In the genomic region with DNA sequence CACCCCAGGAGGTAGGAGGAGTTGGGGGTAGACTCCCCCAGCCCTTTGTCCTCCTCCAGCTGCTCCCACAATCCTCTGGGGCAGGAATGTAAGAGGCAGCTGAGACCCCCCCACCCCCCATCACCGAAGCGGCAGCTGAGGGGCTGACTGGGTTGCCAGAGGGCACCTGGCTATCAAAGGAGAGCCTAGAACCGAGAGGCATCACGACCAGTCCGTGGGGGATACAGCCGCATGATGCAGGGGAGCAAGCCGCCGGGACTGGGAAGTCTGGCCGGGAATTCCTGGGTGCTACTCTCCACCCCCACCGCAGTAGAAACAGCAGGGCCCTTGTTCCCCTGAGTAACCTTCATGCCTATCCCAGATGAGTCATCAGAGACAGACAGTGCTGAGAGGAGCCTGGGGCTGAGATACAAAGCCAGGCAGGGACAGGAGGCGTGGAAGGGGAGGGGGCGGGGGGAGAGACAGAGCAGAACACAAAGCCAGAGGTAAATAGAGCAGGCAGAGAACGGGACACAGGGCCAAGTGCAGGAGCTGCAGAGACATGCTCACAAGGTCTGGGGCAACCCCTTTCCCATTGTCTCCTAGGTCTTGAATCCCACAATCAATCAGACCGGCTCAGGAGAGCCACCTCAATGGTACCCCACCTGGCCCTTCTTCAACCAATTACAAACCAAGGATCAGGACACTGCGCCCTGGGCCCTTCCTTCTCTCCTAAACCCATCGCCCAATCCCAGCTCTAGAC, we compare ENCODE assay signal across 8 mouse cellular contexts. TPM values are rescaled to one million over a fixed set of nuclear protein-coding genes. Genes with fewer than 3 reads are reported as not detected.
DNase-seq lines count a peak whose midpoint lies in the region; ATAC-seq and TF ChIP-seq lines count a peak whose summit lies in the region.

No protein-coding gene starts in this region.

- no peaks in the 10 kb centered on the region for H3K27me3 ChIP-seq in stomach, postnatal 0 days (ENCODE audit: control insufficient read depth, insufficient read depth, low read length)

- TF ChIP-seq CTCF in stomach, postnatal 0 days (IDR thresholded peaks at IDR 0.05; ENCODE audit: low read depth) = no peak

- peak; percentile 78 for DNase-seq in right cerebral cortex, adult 18-20 months
- no peak for DNase-seq in right cerebral cortex, postnatal 36 days (ENCODE audit: low spot score in 2 of 2)
- peak; percentile 55 for DNase-seq in cerebellum, adult 8-10 months
- DNase-seq in gonadal fat pad, adult 2 months (ENCODE audit: low read depth) = peak; percentile 93
- peak; percentile 56 for DNase-seq in kidney, postnatal 10 days
- DNase-seq in mesoderm, embryonic 11.5 days (ENCODE audit: low read depth, low spot score) = peak; percentile 77
- DNase-seq in stomach, postnatal 0 days (ENCODE audit: low spot score) = peak; percentile 64
- DNase-seq in spleen, postnatal 10 days (ENCODE audit: low spot score in 2 of 2) = no peak

- no peak for TF ChIP-seq EP300 in stomach, postnatal 0 days (optimal IDR thresholded peaks at IDR 0.05)

- H3K4me1 ChIP-seq in stomach, postnatal 0 days (replicated peaks; ENCODE audit: control insufficient read depth, insufficient read depth) = peaks cover 5% of the 10 kb centered on the region; the same call in 1 of the 2 replicates

- H3K9me3 ChIP-seq in stomach, postnatal 0 days (ENCODE audit: control insufficient read depth, low read length) = no peaks in the 10 kb centered on the region

- peak overlapping the region; percentile 59 for H3K9ac ChIP-seq in stomach, postnatal 0 days (ENCODE audit: low read length)

- H3K4me3 ChIP-seq in stomach, postnatal 0 days (ENCODE audit: low read depth, low read length) = peak overlapping the region; percentile 29

- H3K36me3 ChIP-seq in stomach, postnatal 0 days (ENCODE audit: control insufficient read depth, insufficient read depth, low read length) = peaks cover 7% of the 10 kb centered on the region

- 4% methylated on average over 15 of the region's 16 CpGs for WGBS in stomach, postnatal 0 days

- peak overlapping the region; percentile 67 for H3K4me2 ChIP-seq in stomach, postnatal 0 days (replicated peaks; ENCODE audit: low read depth)

- H3K27ac ChIP-seq in stomach, postnatal 0 days (replicated peaks) = peak overlapping the region; percentile 85

- ATAC-seq in stomach, postnatal 0 days (ENCODE audit: low FRiP score, low TSS enrichment) = peak; percentile 36

RNA-seq across cellular contexts. Expression of a gene that starts 6.5 kb away (rescaled TPM):
- 53.2 and 61.8 TPM in 2 replicates for polyA plus RNA-seq in gonadal fat pad, adult 2 months (2012; rRNA removed)
- polyA plus RNA-seq in stomach, postnatal 0 days (2015; fragmentation: Nextera tagmentation; extraction: Ambion mirVana) = 50.8 TPM in 2 replicates

RNA-seq across cellular contexts. Expression of a gene that starts 24.4 kb away (rescaled TPM):
- polyA plus RNA-seq in gonadal fat pad, adult 2 months (2012; rRNA removed) = 20.0 and 24.3 TPM in 2 replicates
- polyA plus RNA-seq in stomach, postnatal 0 days (2015; fragmentation: Nextera tagmentation; extraction: Ambion mirVana) = 20.7 and 20.8 TPM in 2 replicates

RNA-seq across cellular contexts. Expression of a gene that starts 30.5 kb away (rescaled TPM):
- 16.6 and 21.5 TPM in 2 replicates for polyA plus RNA-seq in gonadal fat pad, adult 2 months (2012; rRNA removed)
- 10.3 and 10.6 TPM in 2 replicates for polyA plus RNA-seq in stomach, postnatal 0 days (2015; fragmentation: Nextera tagmentation; extraction: Ambion mirVana)

RNA-seq across cellular contexts. Expression of a gene that starts 54.4 kb away (rescaled TPM):
- not detected in 2 replicates for polyA plus RNA-seq in gonadal fat pad, adult 2 months (2012; rRNA removed)
- polyA plus RNA-seq in stomach, postnatal 0 days (2015; fragmentation: Nextera tagmentation; extraction: Ambion mirVana) = 768 and 930 TPM in 2 replicates

Comparison
In these comparisons a context has a peak if more than half of its experiments do, and no peak if none do; other contexts are left out.
1. DNase-seq: peak in right cerebral cortex, adult 18-20 months (single experiment), cerebellum, adult 8-10 months (single experiment), gonadal fat pad, adult 2 months (single experiment), kidney, postnatal 10 days (single experiment), mesoderm, embryonic 11.5 days (single experiment) and stomach, postnatal 0 days (single experiment); none in right cerebral cortex, postnatal 36 days (0 of 2) and spleen, postnatal 10 days (0 of 2).